Mouse (Mus musculus) ES-Bruce4 (cell line): ENCODE results near the gene Mthfr.

Experiments used
- CTCF ChIP-seq: IDR thresholded peaks from one replicate; pipeline ENCODE4 v1.8.1; 2011; ENCODE audit warnings: low read depth, low read length
- EP300 ChIP-seq: IDR thresholded peaks from 2 replicates; pipeline ENCODE4 v1.6.1; 2011; ENCODE audit warnings: low read depth, low read length; ENCODE audit not compliant: insufficient read depth
- POLR2A ChIP-seq: IDR thresholded peaks from one replicate; pipeline ENCODE4 v1.8.1; 2011; ENCODE audit warnings: low read length; ENCODE audit not compliant: insufficient read depth

- TF ChIP-seq CTCF (no peak), POLR2A (no peak), EP300 (0 out of 2 replicates have a peak, but pooled peaks have one; percentile 25)
These were observed 4.9 kb upstream of the Mthfr start for GRCm38 (mm10) chr4:148033858-148034410.
